Comparison of ENCODE assay signal across 15 mouse cellular contexts in genomic region chr3:117915420-117915819, GRCm38 (mm10).
"Had no signal": no experiment of that assay in that cellular context is flagged by ENCODE, and none has a peak within 500 bp of the region (broad histone marks: within the 10 kb centered on the region; RNA-seq: fewer than 3 reads in every experiment).

No protein-coding gene starts in this region.

- H3K4me1 ChIP-seq: limb, embryonic 10.5 days; limb, embryonic 13.5 days; liver, embryonic 12.5 days; liver, embryonic 15.5 days had no signal

- H3K9ac ChIP-seq: limb, embryonic 13.5 days; liver, embryonic 12.5 days; liver, embryonic 15.5 days had no signal

- H3K27ac ChIP-seq: limb, embryonic 10.5 days; limb, embryonic 13.5 days; liver, embryonic 12.5 days; liver, embryonic 15.5 days had no signal

- H3K4me3 ChIP-seq: limb, embryonic 10.5 days; limb, embryonic 13.5 days; liver, embryonic 12.5 days; liver, embryonic 15.5 days had no signal

- H3K9me3 ChIP-seq: limb, embryonic 10.5 days; limb, embryonic 13.5 days; liver, embryonic 12.5 days; liver, embryonic 15.5 days had no signal

- H3K27me3 ChIP-seq: limb, embryonic 13.5 days; liver, embryonic 12.5 days; liver, embryonic 15.5 days had no signal

- H3K4me2 ChIP-seq: limb, embryonic 13.5 days; liver, embryonic 12.5 days; liver, embryonic 15.5 days; midbrain, embryonic 11.5 days had no signal

- H3K36me3 ChIP-seq: limb, embryonic 10.5 days; limb, embryonic 13.5 days; liver, embryonic 12.5 days; liver, embryonic 15.5 days had no signal

- ATAC-seq: liver, embryonic 12.5 days had no signal

- DNase-seq: kidney, adult 2 months; kidney, postnatal 10 days; kidney, postnatal 36 days; layer of hippocampus, postnatal 36 days; liver; lung, adult 2 months; lung, postnatal 14 days; lung, postnatal 4 days; midbrain, embryonic 14.5 days; thymus, postnatal 25 days had no signal
